Mouse (Mus musculus): Measurements from ENCODE around the gene Pdxdc1.
"Not testable (repeated sequence)": the region's sequence is repeated elsewhere in the genome, so short reads cannot be mapped to it uniquely, and the experiment has no call there.

Pdxdc1 gene

DNA sequence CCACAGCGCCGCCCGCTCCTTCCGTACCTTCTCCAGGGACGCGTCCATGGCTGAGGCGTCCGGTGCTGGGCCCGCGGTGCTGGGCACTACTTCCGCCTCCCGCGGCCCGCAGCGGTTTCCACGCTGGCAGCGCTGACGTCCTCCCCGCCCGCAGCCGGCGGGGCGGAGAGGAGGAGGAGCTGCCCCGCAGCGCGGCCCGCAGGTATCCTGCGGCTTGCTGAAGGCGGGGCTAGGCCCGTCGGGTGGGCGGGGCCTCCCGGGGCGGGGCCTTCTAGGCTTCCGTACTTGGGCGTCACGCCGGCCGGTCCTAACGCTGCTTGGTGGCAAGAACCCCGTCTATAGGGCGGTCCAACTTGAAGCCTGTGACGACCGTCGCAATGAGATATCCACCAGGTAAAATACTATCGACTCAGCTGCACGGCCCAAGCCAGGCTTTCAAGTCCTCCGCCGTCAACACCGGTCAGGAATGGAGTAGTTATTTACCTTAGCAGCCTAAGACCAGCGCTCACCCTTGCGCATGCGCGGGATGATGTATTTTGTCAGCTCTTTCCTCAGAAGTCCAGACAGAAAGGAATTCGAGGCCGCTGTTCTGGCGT lies at the start of gene Pdxdc1, which contains the start of gene Mpv17l:
Gene Pdxdc1 (minus strand): TSS at position 244 of the 596 bp plus-strand sequence.
Gene Mpv17l (plus strand): TSS at position 274 of the 596 bp plus-strand sequence.
- peak; percentile 92 to 99 for DNase-seq

DNA sequence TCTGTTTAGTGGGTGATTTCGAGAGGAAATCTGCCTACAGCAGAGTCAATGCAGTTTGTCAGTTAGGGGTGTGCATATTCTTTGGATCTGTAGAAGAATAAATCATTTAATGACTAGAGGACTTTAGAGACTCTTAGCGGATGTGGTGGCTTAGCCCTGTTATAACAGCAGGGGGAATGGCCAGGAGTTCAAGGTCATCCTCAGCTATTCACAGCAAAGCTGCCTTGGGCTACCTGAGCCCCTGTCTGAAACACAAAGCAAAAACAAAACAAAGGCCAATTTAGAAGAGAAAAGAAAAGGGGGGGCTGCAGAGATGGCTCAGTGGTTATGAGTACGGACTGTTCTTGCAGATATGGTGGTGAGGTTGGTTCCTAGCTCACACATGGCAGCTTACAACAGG lies 48.3 kb upstream of the Pdxdc1 start:
- no peak for DNase-seq

DNA sequence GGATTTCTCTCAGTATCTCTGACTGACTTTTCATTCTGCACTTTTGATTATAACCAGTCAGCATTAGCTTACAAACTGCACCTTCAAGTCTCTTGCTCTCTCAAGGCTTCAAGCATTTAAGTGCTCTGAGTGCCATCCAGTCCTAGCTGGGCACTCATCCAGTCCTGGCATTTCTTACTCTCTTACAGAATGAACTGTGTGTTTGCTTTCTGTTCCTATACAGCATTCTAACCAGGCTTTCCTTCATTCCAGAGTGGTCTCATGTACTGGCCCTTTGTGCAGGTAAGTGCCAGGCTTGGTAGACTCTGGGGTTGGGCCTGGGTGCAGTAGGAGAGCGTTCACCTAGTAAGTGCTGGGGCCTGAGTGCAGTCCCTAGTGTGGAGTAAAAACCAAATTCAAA lies 43.4 kb upstream of the Pdxdc1 start:
- no peak for DNase-seq

DNA sequence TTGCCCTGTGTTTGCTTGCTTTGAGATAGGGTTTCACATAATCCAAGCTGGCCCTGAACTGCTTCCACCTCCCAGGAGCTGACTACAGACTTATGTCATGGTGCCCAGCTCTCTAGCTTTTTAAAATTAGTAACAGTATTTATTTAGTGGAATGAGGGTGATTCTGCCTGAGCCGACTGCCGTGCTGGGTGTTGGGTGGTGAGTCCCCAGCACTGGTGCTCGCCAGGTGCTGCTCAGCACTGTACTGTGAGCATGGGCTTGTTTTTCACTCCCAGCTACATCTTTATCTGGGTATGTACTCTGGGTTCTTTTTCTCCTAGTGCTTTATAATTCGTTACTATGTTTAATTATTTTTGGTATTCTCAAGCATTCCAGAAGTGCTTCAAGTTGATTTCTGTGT lies 42.2 kb upstream of the Pdxdc1 start:
- DNase-seq = no peak

DNA sequence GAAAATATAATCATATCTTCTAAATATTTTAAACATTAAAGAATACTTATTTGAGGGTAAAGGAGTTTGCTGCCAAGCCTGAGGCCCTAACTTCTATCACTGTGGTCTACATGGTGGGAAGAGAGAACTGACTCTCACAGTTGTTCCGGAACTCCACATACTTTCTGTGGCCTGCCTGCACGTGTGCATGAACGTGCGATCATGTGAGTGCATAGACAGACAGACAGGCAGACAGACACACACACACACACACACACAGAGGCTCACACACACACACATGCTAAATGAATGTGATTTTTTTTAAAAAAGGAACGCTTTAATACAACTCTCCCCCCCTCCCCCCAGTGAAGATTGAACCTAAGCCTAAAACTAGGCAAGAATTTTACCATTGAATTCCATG lies 41.8 kb upstream of the Pdxdc1 start:
- no peak for DNase-seq

DNA sequence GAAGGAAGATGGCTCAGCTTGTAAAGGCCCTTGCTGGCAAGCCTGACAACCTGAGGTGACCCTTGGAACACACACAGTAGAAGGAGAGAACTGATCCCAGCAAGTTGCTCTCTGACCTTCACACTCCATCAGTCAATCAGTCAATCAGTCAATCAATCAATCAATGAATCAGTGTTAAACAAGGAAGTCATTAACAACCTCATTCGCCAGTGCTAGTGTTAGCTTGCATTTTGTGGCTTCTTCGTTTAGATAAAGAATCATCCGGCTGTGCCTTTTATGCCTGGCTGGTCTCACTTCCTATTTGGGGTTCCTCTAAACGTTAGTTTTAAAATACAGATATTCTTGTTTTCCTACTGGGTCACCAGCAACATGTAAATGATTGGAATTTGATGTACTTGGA lies 41.2 kb upstream of the Pdxdc1 start:
- DNase-seq = no peak

DNA sequence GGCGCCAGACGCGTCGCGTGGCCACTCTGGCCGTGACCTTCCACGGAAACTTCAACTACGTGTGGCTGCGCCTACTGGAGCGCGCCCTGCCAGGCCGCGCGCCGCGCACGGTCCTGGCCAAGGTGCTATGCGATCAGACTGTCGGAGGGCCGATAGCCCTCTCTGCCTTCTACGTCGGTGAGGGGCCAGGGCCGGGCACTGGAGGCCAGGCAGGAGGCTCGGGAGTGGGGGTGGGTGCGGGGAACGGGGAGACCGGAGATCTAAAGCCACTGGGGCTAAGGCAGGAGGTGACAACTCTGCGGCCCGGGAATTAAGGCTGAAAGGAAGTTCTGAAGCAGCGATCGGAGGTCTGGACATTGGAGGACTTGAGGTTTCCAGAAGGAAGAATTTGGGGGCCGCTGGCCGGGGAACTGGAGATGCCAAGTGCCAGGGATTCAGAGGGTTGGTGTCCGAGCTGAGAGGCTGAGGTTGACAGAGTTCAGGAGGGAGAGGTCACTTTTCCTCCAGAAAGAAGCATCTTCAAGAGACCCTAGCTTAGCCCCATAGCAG lies 38.0 kb upstream of the Pdxdc1 start:
- no peak for DNase-seq

DNA sequence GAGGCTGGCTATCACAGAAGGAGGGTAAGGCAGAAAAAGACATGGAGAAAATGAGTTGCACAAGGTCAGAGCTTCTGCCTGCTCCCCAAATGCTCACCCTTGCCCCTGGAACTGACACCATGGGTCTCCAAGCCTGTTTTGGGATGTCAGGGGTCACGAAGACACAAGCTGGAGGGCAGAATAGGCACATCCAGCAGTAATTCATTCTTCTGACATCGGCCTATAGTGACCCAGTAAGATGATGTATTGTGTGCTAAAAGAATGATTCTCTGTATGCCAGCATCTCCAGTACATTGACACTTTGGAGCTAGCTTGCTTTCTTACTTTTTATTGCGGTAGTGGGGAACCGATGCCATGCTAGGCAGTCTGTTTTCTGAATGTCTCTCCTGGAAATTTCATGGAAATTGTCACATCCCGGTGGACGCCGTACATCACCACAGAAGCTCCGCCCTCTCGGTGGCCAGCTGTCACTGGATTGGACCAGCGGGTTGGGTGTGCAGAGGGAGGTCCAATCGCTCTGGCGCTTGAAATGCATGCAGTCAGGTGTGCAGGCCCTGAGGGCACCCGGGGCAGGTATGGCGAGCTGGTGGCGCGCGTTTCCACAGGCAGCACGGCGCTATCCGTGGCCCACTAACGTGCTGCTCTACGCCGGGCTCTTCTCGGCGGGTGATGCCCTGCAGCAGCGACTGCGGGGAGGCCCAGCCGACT lies 37.4 kb upstream of the Pdxdc1 start:
- DNase-seq = peak; percentile 90 to 97

DNA sequence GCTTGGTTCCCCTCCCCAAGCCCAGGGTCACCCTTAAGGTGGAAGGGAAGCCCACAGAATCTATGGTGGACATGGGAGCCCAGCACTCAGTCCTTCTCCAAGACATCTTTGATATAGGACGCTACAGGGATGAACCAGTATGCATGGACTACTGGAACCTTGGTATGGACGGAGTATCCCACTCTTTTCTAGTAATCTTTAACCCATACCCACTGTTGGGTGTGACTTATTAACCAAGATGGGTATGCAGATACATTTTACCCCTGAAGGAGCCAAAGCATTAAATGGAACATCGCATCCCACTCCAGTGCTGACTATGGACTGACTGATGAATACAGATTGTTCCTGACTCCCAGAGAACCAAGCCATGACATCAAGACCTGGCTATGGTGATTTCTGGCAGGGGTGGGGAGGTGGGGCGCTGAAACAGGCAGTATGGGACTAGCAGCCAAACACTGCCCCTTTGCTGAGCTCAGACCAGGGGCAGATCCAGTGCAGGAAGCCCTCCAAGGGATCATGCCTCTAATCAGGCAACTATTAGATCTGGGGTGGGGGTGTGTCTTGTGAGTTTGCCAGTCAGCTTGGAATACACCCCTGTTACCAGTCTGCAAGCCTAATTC lies 24.6 kb upstream of the Pdxdc1 start:
- no peak for DNase-seq

DNA sequence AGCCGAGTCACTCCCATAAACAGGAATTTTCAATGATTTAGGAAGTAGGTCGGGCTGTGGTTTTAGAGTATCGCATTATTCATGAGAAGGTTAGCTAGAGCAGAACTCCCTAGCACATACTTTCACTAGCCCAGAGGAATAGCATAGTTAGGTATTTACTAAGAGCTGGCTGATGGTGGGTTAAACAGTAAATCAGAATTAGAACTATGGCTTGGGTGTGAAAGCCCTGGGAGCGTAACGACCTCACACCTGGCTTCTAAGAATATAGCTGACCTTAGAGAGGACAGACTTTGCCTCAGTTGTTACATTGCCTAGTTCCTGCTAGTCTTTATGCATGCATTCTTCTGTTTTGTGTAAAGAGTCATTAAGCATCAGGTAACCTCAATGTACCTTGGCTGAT lies 20.0 kb upstream of the Pdxdc1 start:
- DNase-seq = not testable (repeated sequence)

DNA sequence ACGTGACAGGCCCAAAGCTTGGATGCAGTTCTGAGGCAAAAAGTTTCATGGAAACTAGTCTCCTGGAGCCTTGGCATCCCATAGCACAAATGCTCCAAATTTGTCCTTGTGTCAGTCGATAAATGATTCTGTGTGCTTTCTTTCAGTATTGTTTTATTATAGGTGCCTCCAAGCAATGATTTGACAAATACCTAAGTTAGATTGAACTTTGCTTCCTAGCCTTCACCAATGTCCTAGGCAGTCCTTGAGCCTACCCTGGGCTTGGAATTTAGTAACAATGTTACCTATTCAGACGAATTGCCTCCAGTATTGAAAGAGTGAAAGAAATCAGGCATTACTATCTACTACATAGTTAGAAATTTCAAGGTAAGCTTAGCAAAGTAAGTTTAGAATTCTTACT lies 19.6 kb upstream of the Pdxdc1 start:
- DNase-seq = not testable (repeated sequence)

DNA sequence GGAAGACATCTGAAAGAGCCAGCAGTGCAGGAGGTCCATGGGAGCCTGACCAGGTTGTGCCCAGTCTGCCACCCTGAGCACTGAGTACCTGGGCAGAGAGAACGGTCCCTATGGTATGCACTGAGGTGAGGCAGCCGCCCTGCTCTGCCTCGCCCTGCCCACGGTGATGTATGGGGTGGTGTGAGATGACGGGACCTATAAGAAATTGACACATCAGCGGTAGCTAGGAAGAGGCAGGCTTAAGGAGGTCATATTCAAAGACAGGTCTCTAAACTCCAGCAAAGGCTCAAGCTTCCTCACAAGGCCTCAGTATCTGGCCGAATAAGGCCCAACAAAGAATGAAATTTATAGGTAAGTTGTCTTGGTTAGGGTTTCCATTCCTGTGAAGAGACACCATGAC lies 18.9 kb upstream of the Pdxdc1 start:
- no peak for DNase-seq

DNA sequence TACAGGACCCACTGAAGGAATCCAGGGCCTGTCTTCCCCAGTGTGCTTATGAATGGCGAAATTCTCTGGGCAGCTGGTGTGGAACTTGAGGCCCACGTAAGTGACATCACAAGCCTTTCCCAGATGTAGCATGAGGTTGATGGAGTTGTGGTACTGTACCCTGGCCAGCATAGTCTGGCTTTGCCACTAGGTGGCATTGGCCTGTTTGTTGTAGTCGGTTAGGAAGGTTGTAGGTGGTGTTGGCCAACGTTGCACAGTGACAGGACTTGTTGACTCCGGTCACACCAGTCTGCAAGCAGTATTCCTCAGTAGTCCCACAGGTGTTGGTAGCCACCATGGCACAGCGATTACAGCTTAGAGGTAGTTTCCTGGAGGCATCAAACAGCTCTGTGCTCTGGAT lies 18.1 kb upstream of the Pdxdc1 start:
- DNase-seq = no peak

DNA sequence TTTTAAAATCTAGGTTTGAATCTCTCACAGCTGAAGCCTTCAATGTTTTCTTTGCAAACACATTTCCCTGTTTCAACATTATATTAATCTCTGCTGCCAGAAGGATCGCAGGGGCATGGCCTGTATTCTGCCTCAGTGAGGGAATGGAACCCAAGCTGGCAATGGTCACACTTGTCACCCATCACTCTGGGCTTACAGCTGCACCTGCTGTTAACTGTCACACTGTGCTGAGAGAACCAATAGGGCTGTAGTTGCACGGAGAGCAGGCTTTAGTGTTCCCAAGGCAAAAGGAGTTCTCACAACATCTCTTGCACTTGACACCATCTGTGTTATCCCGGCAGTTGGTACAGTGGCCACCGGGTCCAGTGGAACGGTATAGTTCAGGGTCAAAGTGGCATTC lies 17.2 kb upstream of the Pdxdc1 start:
- no peak for DNase-seq

DNA sequence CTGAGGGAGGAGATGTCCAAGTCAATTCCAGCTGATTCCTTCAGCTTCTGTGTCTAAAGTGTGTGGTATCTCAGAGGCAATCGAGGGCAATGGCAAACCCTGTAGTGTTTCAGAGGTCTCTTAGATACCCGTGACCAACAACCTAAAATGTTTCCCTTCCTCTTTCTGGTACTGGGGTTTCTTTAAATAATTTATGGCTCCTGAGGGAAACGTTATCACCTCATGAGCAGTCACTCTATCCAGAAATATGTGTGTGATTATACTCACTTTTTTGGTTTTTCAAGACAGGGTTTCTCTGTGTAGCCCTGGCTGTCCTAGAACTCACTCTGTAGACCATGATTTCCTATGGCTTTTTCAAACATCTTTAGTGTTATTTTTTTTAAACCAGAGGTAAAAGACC lies 4.4 kb upstream of the Pdxdc1 start:
- DNase-seq = no peak

DNA sequence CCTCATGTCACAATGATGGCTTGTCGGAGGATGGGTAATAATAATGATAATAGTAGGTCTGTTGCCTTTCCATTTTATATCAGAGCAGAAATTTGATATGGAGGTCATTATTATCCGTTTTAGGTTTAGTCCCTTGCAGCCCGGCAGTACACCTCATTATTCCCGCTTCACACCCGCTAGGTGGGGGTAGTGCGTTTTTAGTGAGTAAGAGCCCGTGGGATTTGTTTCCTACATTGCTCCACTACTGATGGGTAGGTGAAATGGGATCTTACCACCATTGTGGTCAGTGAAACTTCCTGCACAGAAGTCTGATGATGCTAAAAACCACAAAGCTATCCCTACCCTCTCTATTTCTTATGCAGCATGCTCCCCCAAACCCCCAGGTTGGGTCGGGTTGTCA lies 557 bp upstream of the Pdxdc1 start:
- peak in 1 of 2 experiments; percentile 82 for DNase-seq

DNA sequence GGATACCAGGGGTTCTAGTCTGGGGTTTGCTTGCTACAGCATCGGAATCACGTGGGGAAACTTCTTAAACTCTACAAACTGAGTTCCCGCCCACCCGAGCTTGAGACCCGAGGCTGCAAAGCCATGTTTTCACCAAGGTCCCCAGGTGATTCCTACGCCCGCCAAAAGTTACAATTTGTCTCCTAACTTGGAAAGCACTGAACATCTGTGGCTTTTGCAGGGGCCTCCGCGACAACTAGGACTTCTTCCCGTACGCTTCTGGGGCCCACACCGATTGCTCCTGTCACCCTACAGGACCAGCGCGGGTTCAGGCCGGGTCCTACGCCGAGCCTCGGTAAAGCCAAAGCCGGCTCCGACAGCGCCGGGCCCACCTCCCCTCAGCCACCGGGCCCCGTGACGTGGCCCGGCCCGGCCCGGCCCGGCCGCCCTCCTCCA lies 517 bp downstream of the Pdxdc1 start:
- no peak for DNase-seq

DNA sequence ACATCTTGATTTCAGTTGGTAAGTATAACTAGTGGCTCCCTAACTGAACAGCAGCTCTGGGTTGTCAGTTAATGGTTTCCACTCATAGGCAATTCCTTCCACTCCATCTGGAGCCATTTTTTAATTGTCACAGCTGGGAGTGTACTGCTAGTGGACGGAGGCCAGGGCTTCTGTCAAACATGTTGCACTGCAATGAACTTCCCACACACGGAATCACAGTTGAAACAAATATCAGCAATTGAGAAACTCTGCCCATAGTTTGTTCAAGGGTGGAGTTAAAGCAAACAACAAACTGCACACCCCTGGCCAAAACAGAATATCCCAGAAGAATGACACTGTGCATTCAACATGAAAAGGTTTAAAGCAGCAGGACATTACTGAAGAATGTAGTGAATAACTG lies 4.0 kb downstream of the Pdxdc1 start:
- DNase-seq = no peak

DNA sequence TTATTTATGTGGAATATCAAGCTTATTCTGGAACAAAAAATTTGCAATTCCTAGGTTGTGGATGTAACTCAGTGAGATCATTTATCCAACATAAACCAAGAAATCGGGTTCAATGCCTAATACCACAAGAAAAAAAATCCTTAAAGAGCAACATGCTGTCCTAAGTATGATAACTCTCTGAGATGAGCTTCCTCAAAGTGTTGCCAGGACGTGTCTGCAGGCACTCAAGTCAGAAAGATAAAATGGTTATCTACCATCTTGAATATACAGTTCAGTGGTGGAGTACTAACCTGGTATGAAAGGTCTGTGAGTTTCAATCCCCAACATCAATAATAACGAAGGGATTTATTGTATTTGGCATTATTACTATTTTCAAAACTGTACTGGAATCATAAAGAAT lies 6.6 kb downstream of the Pdxdc1 start:
- DNase-seq = no peak

DNA sequence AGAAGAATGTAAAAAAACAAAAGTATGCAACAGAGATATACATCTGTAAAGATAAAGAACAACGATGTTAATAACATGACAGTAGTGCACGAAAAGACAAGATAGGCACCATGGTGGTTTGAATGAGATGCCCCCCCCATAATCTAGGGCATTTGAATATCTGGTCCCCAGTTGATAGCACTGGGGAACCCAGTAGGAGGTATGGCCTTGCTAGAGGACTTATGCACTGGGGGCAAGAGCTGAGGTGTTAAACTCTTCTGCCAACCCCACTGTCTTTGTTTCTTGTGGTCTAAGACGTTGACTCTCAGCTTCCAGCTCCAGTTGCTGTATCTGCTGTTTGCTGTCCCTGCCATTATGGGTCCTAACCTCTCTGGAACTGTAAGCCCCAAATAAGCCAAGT lies 7.2 kb downstream of the Pdxdc1 start:
- DNase-seq = no peak

DNA sequence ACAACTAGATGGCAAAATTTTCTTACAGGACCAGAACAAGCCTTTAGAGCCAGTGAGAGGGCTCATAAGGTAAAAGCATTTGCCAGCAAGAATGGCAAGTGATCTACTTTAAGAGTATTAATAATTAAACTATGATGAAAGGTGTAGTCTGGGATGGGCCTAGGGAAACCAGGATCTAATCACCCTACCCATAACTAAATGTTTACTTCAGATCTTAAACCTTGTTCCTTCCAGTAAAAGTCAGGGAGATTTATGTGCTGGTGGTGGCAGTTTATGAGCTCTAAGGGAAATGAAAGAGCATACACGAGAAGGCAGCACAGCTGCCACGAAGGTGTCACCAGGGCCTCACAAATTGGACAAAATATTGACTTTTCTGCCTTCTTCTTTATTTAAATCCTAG lies 8.8 kb downstream of the Pdxdc1 start:
- no peak for DNase-seq

DNA sequence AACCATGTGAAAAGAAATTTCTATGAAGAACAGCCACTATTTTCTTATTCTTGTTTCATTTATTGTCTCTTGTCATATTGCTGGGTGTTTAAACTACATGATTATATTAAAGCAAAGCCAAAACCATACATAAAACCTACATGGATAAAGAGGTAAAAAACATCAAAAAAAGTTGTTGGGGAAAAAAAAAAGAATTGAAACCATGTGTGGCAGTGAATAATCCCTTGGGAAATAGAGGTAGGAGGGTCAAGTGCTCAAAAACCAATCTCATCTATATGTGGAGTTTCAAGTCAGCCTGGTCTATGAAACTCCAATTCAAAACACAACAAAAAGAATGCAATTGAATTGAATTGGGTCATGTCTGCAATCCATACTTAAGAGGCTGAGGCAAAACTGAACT lies 10.1 kb downstream of the Pdxdc1 start:
- DNase-seq = no peak

DNA sequence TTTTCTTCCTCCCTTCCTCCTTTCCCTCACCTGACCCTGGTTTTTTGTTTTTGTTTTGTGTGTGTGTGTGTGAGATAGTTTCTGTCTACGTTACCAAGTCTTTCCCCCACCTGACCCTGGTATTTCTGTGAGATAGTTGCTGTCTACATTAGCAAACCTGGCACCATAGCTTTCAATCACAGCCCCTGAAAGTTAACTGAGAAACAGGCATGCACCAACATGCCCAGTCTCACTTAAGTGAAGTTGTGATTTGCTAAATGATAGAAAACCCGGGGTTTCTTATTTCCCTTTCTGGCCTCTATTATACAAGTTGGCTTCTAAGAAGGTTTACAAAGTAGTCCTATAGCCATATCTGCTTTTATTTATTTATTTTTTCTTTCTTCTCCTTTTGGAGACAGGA lies 12.5 kb downstream of the Pdxdc1 start:
- no peak for DNase-seq

Data from cerebellum, adult 18-20 months (tissue).